Mouse (Mus musculus) layer of hippocampus, postnatal 14 days (tissue): ENCODE measurements around the gene Adamts12. TPM values are rescaled to one million over a fixed set of nuclear protein-coding genes. Genes with fewer than 3 reads are reported as not detected.
A peak's percentile ranks its signal among the peaks of the same experiment; 100 is the strongest.

ENCODE experiments used
- DNase-seq, 2 experiments: peaks; one replicate each; pipeline ENCODE4 v3.0.0; 2021 to 2022; ENCODE audit warnings: low spot score in 2 of 2, mixed read lengths in 1 of 2
- total RNA-seq, 2 experiments: library from RNA; stranded (reverse); gene quantifications; 2 replicates each; pipeline ENCODE4 v1.2.3; 2021

The Adamts12 gene
- total RNA-seq, 2 experiments from 2014 or later, result 2.5 to 3.0 TPM

DNA sequence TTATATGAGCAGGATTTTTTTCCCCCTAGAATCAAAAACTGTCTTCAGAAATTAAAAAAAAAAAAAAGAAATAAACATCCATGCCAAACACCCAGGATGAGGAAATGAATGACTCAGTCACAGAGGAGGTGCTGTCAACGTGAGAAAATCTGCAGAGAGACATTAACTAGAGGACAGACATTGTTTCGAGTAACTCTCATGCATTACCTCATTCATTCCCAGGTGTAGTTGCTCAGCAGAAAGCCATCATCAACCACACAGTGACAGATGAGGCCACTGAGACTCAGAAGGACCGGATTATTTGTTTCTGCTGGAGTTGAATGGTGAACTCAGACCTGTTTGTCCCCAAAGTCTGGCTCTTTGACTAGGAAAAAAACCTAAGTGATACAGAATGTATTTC, 81.0 kb downstream of the Adamts12 start:
- DNase-seq, result no peak

DNA sequence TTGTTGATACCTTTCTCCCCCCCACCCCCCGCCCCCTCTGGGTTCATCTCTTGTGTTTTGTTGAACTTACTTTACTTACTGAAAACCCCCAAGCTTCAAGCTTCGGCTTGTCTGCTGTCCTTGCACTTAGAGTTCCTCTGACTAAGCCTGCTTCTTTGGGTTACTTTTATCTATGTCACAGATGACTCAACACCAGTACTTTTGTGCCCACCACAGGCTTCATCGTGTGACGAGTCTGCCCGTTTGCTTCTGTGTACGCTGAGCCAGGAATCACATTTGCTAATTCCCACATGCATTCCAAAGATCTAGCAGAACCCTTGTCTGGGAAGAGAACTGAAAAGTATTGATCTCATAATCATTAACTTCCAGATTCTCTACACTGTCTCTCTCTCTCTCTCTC, 94.8 kb downstream of the Adamts12 start:
- no peak for DNase-seq

DNA sequence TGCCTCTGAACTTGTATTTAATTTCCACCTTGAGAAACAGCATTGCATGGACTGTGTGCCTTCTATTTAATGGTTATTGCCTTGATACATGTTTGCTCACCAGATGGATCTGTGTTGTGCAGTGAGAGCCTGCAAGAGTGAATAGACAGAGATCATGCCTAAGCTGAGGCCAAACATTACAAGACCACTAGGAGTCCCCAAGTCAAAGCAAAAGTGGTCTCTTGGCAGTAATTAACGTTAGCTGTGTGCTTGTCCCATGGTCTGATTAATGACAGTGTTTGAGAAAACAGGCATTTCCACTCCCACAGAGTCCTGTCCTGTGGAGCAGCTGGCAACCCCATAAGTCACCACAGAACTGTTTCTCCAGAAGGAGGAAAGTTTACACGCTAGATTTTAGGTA, 96.2 kb downstream of the Adamts12 start:
- no peak for DNase-seq

GRCm38 (mm10) chr15:11165883-11166282, 101.3 kb downstream of the Adamts12 start:
- DNase-seq, result no peak

GRCm38 (mm10) chr15:11173884-11174470, 109.4 kb downstream of the Adamts12 start:
- DNase-seq, result no peak

DNA sequence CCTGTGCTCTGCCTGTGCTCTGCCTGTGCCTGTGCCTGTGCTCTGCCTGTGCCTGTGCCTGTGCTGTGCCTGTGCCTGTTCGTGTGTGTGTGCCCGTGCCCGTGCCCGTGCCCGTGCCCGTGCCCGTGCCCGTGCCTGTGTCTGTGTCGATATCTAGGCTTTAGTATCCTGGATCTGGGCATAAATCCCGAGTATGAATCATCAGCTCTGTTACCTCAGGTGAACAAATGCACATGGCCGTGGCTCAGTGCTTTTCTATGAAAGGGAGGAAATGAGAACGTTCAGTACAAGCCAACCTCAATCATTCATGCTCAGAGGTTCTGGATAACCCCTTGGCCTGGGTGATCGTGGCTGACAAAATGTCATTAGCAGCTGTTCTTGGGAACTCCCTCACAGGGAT, 110.3 kb downstream of the Adamts12 start:
- DNase-seq, result no peak

DNA sequence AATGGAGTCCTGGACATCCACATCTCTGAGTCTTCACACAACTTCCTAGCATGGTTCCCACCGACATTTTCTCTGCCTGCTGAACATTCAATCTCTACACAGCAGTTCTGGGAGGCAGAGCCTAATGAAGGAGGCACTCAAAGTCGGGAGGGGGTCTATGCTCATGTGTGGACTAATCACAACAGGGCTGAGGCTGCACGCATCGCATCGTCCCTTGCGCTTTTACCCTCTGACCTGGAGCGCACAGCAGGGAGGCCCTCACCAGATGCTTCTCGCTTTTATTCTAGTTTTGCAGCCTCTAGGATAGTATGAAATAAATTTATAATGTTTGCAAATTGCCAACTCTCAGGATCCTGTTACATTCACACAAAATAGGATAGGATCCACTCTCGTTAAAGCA, 112.9 kb downstream of the Adamts12 start:
- no peak for DNase-seq

- DNase-seq, result no peak
Measured at GRCm38 (mm10) chr15:11179751-11180169, 115.2 kb downstream of the Adamts12 start.

- no peak for DNase-seq
Measured at GRCm38 (mm10) chr15:11186711-11187110, 122.1 kb downstream of the Adamts12 start.

DNA sequence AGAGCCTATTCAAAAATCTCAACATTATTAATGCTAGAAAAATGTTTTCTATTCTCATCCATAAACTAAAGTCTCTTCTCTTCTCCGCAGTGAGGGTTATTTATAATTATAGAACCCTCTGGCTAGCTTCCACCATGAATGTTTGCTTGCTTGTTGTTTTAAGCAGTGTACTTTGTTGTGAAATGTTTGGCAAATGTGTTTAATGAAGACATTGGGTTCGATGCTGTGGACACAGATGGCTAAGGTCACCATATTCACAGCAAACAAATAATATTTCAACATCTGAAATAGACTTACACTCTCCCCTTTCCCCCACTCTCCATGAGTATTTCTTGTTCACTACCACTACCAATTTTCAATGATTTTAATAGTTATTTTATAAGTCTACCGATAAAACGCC, 125.9 kb downstream of the Adamts12 start:
- DNase-seq, result no peak

GRCm38 (mm10) chr15:11192762-11193161, 128.2 kb downstream of the Adamts12 start:
- no peak for DNase-seq

- DNase-seq, result peak; percentile 8 to 44
Measured at GRCm38 (mm10) chr15:11197051-11197450, 132.5 kb downstream of the Adamts12 start.

GRCm38 (mm10) chr15:11198246-11198795, 133.7 kb downstream of the Adamts12 start:
- DNase-seq, result no peak

- DNase-seq, result no peak
Measured at GRCm38 (mm10) chr15:11203084-11203483, 138.5 kb downstream of the Adamts12 start.

- DNase-seq, result no peak
Measured at GRCm38 (mm10) chr15:11204934-11205333, 140.3 kb downstream of the Adamts12 start.

DNA sequence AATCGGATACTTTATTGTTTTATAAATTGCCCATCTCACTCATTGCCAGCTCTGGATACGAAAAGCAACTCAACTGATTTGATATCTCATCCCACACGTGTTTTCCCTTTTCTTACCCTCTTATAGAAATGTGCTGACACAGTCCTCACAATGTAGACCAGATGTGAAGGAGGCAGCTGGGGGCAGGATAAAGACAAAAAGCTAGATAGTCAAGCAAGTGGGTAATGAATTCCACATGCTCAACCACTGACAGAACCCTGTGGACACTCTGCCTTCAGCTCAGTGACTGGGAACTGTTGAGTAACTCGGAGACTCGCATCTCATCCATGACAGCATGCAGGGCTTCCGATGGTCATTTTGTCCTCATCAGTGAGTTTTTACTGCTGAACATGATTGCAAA, 146.4 kb downstream of the Adamts12 start:
- DNase-seq, result no peak

DNA sequence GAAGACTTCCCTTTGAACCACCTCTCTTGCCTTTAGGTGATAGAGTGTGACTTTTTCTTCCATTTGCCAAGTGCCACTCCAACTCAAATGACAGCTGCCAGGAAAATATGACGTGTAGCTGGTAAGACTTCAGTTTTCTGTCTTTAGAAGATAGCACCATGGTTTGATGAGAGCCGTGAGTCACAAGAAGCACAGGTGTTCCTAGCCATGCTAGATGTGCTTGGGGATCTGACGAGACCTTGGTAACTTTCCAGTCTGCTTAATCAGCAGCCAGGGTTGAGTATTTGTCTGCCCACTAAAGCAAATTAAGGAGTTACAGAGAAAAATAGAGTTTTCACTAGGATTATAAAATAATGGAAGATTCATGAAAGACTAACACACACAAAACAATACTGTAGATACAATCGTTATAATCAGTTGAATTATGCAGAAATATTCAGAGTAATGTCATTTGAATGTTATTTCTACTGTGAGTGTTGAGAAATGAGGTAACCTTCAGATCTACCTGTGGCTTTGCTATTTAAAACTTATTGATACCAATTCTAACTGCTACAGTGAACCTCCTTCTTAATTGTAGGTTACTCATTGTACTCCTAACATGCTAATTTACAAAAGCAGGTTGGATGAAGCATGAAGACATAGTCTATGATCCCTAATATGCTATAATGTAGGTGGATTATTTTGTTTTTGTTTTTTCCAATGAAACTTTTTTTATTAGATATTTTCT, 169.5 kb downstream of the Adamts12 start:
- no peak for DNase-seq

- peak; percentile 21 to 60 for DNase-seq
Measured at GRCm38 (mm10) chr15:11240406-11240805, 175.8 kb downstream of the Adamts12 start.

- DNase-seq, result no peak
Measured at GRCm38 (mm10) chr15:11241288-11241687, 176.7 kb downstream of the Adamts12 start.

DNA sequence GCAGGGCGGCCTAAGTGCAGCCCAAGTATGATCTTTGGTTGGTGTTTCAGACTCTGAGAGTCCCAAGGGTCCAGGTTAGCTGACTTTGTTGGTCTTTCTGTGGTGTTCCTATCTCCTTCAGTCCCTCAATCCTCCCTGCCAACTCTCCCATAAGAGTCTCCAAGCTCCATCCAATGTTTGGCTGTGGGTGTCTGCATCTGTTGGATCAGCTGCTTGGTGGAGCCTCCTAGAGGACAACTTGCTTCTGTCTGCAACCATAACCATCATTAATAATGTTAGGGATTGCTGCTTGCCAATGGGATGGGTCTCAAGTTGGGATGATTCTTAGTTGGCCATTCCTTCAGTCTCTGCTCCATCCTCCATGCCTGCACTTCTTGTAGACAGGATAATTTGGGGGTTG, 181.8 kb downstream of the Adamts12 start:
- no peak for DNase-seq

DNA sequence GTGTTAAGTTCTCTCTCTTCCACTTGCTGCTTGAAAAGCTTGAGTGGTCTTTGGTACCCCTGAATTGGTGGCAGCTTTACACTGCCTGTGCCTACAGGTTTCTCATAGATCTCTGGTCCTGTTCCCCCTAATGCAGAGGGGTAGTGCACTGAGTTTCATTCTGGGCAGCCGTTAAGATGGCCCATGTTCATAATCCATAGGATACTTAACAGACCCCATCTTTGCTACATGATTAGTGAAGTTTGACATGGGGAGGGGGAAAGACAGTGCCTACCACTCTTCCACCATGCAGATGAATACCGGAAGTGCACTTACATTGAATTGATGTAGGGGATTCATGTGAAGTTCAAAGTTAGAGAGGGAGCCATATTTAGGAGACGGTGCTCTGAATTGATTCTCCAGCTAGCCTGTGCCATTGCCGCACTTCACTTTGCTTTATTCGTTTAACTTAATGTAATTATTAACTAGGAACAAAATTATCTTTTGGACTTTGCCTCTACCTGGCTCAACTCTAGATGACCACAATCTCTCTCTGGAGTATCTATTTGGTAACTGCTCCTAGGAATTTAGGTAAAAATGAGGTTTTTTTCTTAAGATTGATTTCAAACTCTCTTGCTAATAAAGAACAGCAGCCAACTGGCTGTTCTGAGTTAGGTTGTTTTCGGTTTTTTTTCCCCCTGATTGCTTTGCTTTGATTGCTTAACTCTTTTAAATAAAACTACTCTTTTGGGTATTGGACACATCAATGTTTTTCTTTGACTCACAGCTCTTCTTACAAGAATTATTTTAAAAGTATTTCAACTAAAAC, 214.9 kb downstream of the Adamts12 start:
- no peak for DNase-seq
